Mouse (Mus musculus) kidney, embryonic 14.5 days (tissue): Measurements from ENCODE around the gene Ect2l. TPM values are rescaled to one million over a fixed set of nuclear protein-coding genes. Genes with fewer than 3 reads are reported as not detected.

ENCODE experiments used
- ATAC-seq: fragments of 200-750 bp; cut with Nextera tagmentation; 2 replicates; pipeline ENCODE4 v1.8.0; 2017; ENCODE audit warnings: moderate number of reproducible peaks, mild to moderate bottlenecking, moderate TSS enrichment, moderate library complexity; ENCODE audit not compliant: low FRiP score, low TSS enrichment
- H3K27ac ChIP-seq: fragments of 300-500 bp; sonication (generic); 2 replicates; pipeline ENCODE4 v1.5.1; 2014; ENCODE audit warnings: low read depth, mild to moderate bottlenecking, low read length, moderate library complexity, mixed read lengths
- H3K27me3 ChIP-seq: fragments of 300-500 bp; sonication (generic); 2 replicates; pipeline ENCODE4 v1.6.1; 2014; ENCODE audit warnings: mild to moderate bottlenecking, low read length; ENCODE audit not compliant: control insufficient read depth, insufficient read depth
- H3K36me3 ChIP-seq: fragments of 300-500 bp; sonication (generic); 2 replicates; pipeline ENCODE4 v1.6.1; 2014; ENCODE audit warnings: low read length, mixed read lengths; ENCODE audit not compliant: control insufficient read depth, insufficient read depth
- H3K4me1 ChIP-seq: fragments of 300-500 bp; sonication (generic); 2 replicates; pipeline ENCODE4 v1.6.1; 2014; ENCODE audit warnings: low read length, mixed read lengths; ENCODE audit not compliant: control insufficient read depth, insufficient read depth
- H3K4me2 ChIP-seq: fragments of 300-500 bp; sonication (generic); replicated peaks from 2 replicates; pipeline ENCODE4 v1.6.1; 2014; ENCODE audit warnings: low read depth, mild to moderate bottlenecking, low read length
- H3K4me3 ChIP-seq: fragments of 300-500 bp; sonication (generic); 2 replicates; pipeline ENCODE4 v1.5.1; 2014; ENCODE audit warnings: mild to moderate bottlenecking, low read length
- H3K9ac ChIP-seq: fragments of 300-500 bp; sonication (generic); 2 replicates; pipeline ENCODE4 v1.6.1; 2014; ENCODE audit warnings: low read depth, mild to moderate bottlenecking, low read length, moderate library complexity
- H3K9me3 ChIP-seq: fragments of 300-500 bp; sonication (generic); 2 replicates; pipeline ENCODE4 v1.6.1; 2016; ENCODE audit warnings: low read length; ENCODE audit not compliant: control insufficient read depth
- WGBS: fragments of 180-500 bp; shearing (Covaris S2); extraction: QIAGEN DNeasy Blood & Tissue Kit; methylation state at CpG from one replicate; pipeline ENCODE4 v1.1.7; 2014; 5-methylcytosine and 5-hydroxymethylcytosine counted together
- polyA plus RNA-seq: library from polyadenylated mRNA; unstranded; fragments of >200 nt; fragmentation: Nextera tagmentation; extraction: Ambion mirVana; gene quantifications from 2 replicates; pipeline ENCODE4 v1.2.1, GENCODE M21; 2014

Gene Ect2l
- 0.14 and 0.69 TPM in 2 replicates for polyA plus RNA-seq

- Histone ChIP-seq H3K36me3 (no peaks in the 10 kb centered on the region), H3K27ac (no peak within 1 kb of the TSS), H3K4me2 (no peak within 1 kb of the TSS; the same call in 1 of the 2 replicates), H3K4me3 (no peak within 1 kb of the TSS), H3K9ac (no peak within 1 kb of the TSS), H3K9me3 (no peaks in the 10 kb centered on the region), H3K27me3 (no peaks in the 10 kb centered on the region), H3K4me1 (0 out of 2 replicates have a peak, but pooled peaks cover 3% of the 10 kb centered on the region)
- 9% methylated on average over 11 of the region's 11 CpGs for WGBS
- ATAC-seq = peak; percentile 84
These were observed at the start of gene Ect2l for GRCm38 (mm10) chr10:18210726-18211125. Gene Ect2l, minus strand, starts transcription at chr10:18210890.

GRCm38 (mm10) chr10:18251345-18251744, 40.7 kb upstream of the Ect2l start:
- no peak for ATAC-seq
- Histone ChIP-seq H3K9me3 (no peaks in the 10 kb centered on the region), H3K36me3 (no peaks in the 10 kb centered on the region), H3K27ac (no peak overlapping the region), H3K9ac (no peak overlapping the region), H3K4me2 (no peak overlapping the region), H3K4me1 (no peaks in the 10 kb centered on the region), H3K4me3 (no peak overlapping the region), H3K27me3 (no peaks in the 10 kb centered on the region)
- 80% methylated on average over 4 of the region's 4 CpGs for WGBS

GRCm38 (mm10) chr10:18243614-18244013, 32.9 kb upstream of the Ect2l start:
- WGBS = 61% methylated on average over 2 of the region's 2 CpGs
- no peak for ATAC-seq
- Histone ChIP-seq H3K27me3 (no peaks in the 10 kb centered on the region), H3K27ac (no peak overlapping the region), H3K4me2 (no peak overlapping the region), H3K4me3 (no peak overlapping the region), H3K4me1 (no peaks in the 10 kb centered on the region), H3K36me3 (no peaks in the 10 kb centered on the region), H3K9me3 (no peaks in the 10 kb centered on the region), H3K9ac (no peak overlapping the region)

- no peak for ATAC-seq
- WGBS = 90% methylated on average over 7 of the region's 7 CpGs
- H3K4me3 ChIP-seq = no peak overlapping the region
These were observed 26.5 kb upstream of the Ect2l start for GRCm38 (mm10) chr10:18237191-18237590.

GRCm38 (mm10) chr10:18236328-18236927, 25.7 kb upstream of the Ect2l start:
- no peak for ATAC-seq
- Histone ChIP-seq H3K4me1 (no peaks in the 10 kb centered on the region), H3K27me3 (no peaks in the 10 kb centered on the region), H3K36me3 (no peaks in the 10 kb centered on the region), H3K9me3 (no peaks in the 10 kb centered on the region), H3K9ac (no peak overlapping the region), H3K27ac (no peak overlapping the region), H3K4me3 (no peak overlapping the region), H3K4me2 (no peak overlapping the region)
- WGBS = 82% methylated on average over 5 of the region's 5 CpGs

More at GRCm38 (mm10) chr10:18237191-18237590, 26.5 kb upstream of the Ect2l start:
- no peaks in the 10 kb centered on the region for H3K4me1 ChIP-seq
- H3K4me2 ChIP-seq = no peak overlapping the region
- H3K36me3 ChIP-seq = no peaks in the 10 kb centered on the region
- H3K9ac ChIP-seq = no peak overlapping the region
- H3K27ac ChIP-seq = no peak overlapping the region
- no peaks in the 10 kb centered on the region for H3K9me3 ChIP-seq
- no peaks in the 10 kb centered on the region for H3K27me3 ChIP-seq

GRCm38 (mm10) chr10:18235402-18235747, 24.7 kb upstream of the Ect2l start:
- peak overlapping the region; percentile 59; the same call in 1 of the 2 replicates for H3K9ac ChIP-seq

GRCm38 (mm10) chr10:18234560-18235401, 24.1 kb upstream of the Ect2l start, which contains the start of gene Ccdc28a:
Gene Ccdc28a, minus strand, starts transcription at chr10:18234998.
- Histone ChIP-seq H3K9ac (peak within 1 kb of the TSS; percentile 59), H3K9me3 (no peaks in the 10 kb centered on the region), H3K36me3 (no peaks in the 10 kb centered on the region), H3K4me1 (no peaks in the 10 kb centered on the region), H3K4me2 (peak within 1 kb of the TSS; percentile 70), H3K27ac (peak within 1 kb of the TSS; percentile 52; the same call in 1 of the 2 replicates), H3K27me3 (no peaks in the 10 kb centered on the region), H3K4me3 (peak within 1 kb of the TSS; percentile 79)
- WGBS = 1% methylated on average over 40 of the region's 41 CpGs
- ATAC-seq = peak; percentile 99

More at GRCm38 (mm10) chr10:18235402-18235747, 24.7 kb upstream of the Ect2l start:
- Histone ChIP-seq H3K36me3 (no peaks in the 10 kb centered on the region), H3K4me2 (peak overlapping the region; percentile 44), H3K27ac (no peak overlapping the region), H3K4me1 (no peaks in the 10 kb centered on the region), H3K27me3 (no peaks in the 10 kb centered on the region), H3K9me3 (no peaks in the 10 kb centered on the region), H3K4me3 (peak overlapping the region; percentile 79)
- peak; percentile 71; the same call in 1 of the 2 replicates for ATAC-seq
- WGBS = 13% methylated on average over 14 of the region's 14 CpGs

- Histone ChIP-seq H3K9me3 (no peaks in the 10 kb centered on the region), H3K4me1 (no peaks in the 10 kb centered on the region), H3K4me3 (no peak overlapping the region; the same call in 1 of the 2 replicates), H3K27me3 (no peaks in the 10 kb centered on the region), H3K9ac (no peak overlapping the region), H3K27ac (no peak overlapping the region), H3K4me2 (no peak overlapping the region; the same call in 1 of the 2 replicates), H3K36me3 (no peaks in the 10 kb centered on the region)
- 54% methylated on average over 3 of the region's 3 CpGs for WGBS
- no peak for ATAC-seq
These were observed 23.2 kb upstream of the Ect2l start for GRCm38 (mm10) chr10:18233891-18234290.

- Histone ChIP-seq H3K27ac (no peak overlapping the region), H3K9ac (no peak overlapping the region), H3K4me2 (no peak overlapping the region), H3K4me1 (no peaks in the 10 kb centered on the region), H3K27me3 (no peaks in the 10 kb centered on the region), H3K9me3 (no peaks in the 10 kb centered on the region), H3K36me3 (no peaks in the 10 kb centered on the region), H3K4me3 (no peak overlapping the region)
- no peak for ATAC-seq
- WGBS = 75% methylated on average over 3 of the region's 3 CpGs
These were observed 13.7 kb upstream of the Ect2l start for GRCm38 (mm10) chr10:18224386-18224785.
